Mouse (Mus musculus): ENCODE results near the gene Galnt18.

DNA sequence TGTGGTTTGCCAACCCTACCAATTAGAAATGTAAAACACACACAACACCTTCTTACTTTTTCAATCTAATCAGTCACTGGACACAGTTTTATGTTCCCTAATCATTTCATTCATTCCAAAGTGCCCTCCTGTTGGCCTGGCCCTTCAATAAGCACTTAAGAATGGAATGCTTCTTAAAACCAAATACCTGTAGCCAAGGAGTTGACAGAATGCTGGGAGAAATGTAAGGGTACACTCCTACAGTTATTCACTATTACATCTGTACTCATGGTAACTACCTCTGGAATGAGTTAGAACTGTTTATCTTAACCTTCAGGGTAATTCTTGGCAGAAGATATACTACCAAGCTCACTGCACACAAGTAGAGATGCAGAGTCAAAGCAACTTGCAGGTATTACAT, 15.3 kb upstream of the Galnt18 start:
- TF ChIP-seq POLR2A (IDR thresholded peaks at IDR 0.05; ENCODE audit: borderline replicate concordance, insufficient read depth, low read length) (no peak), CTCF (IDR thresholded peaks at IDR 0.05; ENCODE audit: borderline replicate concordance, insufficient read depth, low read depth, low read length) (no peak)
